Mouse (Mus musculus) liver, postnatal 0 days (tissue): ENCODE measurements at regions not wholly inside any gene's neighbourhood (a gene's known extent, or its start where the extent isn't known, plus 50 kb on each side); places are given as distances from the start of the nearest gene placed in this dataset.

ENCODE experiments used
- ATAC-seq: fragments of 200-750 bp; cut with Nextera tagmentation; 2 replicates; pipeline ENCODE4 v1.8.0; 2017; ENCODE audit warnings: mild to moderate bottlenecking, moderate library complexity
- DNase-seq: peaks from one replicate; pipeline ENCODE4 v3.0.0-alpha.2; 2016
- H3K27ac ChIP-seq: fragments of 300-500 bp; sonication (generic); 2 replicates; pipeline ENCODE4 v1.5.1; 2014; ENCODE audit warnings: antibody characterized with exemption, moderate library complexity, mild to moderate bottlenecking, low read depth
- H3K27me3 ChIP-seq: fragments of 300-500 bp; sonication (generic); 2 replicates; pipeline ENCODE4 v1.6.1; 2014; ENCODE audit warnings: low read length, control low read depth, mixed read lengths; ENCODE audit not compliant: insufficient read depth
- H3K36me3 ChIP-seq: fragments of 300-500 bp; sonication (generic); replicated peaks from 2 replicates; pipeline ENCODE4 v1.6.1; 2014; ENCODE audit warnings: mild to moderate bottlenecking, control low read depth, low read length, moderate library complexity, mixed read lengths; ENCODE audit not compliant: insufficient read depth
- H3K4me1 ChIP-seq: fragments of 300-500 bp; sonication (generic); 2 replicates; pipeline ENCODE4 v1.6.1; 2014; ENCODE audit warnings: antibody characterized with exemption, mild to moderate bottlenecking, control low read depth; ENCODE audit not compliant: insufficient read depth
- H3K4me2 ChIP-seq: fragments of 300-500 bp; sonication (generic); 2 replicates; pipeline ENCODE4 v1.6.1; 2014; ENCODE audit warnings: low read depth, mild to moderate bottlenecking, low read length, moderate library complexity, mixed read lengths
- H3K4me3 ChIP-seq: fragments of 300-500 bp; sonication (generic); 2 replicates; pipeline ENCODE4 v1.5.1; 2014; ENCODE audit warnings: low read depth, low read length
- H3K9ac ChIP-seq: fragments of 300-500 bp; sonication (generic); replicated peaks from 2 replicates; pipeline ENCODE4 v1.6.1; 2014; ENCODE audit warnings: mild to moderate bottlenecking, moderate library complexity
- H3K9me3 ChIP-seq: fragments of 300-500 bp; sonication (generic); 2 replicates; pipeline ENCODE4 v1.6.1; 2016; ENCODE audit warnings: mild to moderate bottlenecking, control low read depth, low read length, mixed read lengths
- CTCF ChIP-seq: sonication (generic); IDR thresholded peaks from 2 replicates; pipeline ENCODE4 v1.5.1; 2016; ENCODE audit warnings: antibody characterized with exemption, low read depth
- EP300 ChIP-seq: IDR thresholded peaks from 2 replicates; pipeline ENCODE4 v1.6.1; 2016; ENCODE audit warnings: antibody characterized with exemption, low read depth, mild to moderate bottlenecking
- WGBS: fragments of 180-500 bp; shearing (Covaris S2); extraction: QIAGEN DNeasy Blood & Tissue Kit; methylation state at CpG from one replicate; pipeline ENCODE4 v1.1.7; 2014; ENCODE audit not compliant: insufficient replicate concordance; 5-methylcytosine and 5-hydroxymethylcytosine counted together

DNA sequence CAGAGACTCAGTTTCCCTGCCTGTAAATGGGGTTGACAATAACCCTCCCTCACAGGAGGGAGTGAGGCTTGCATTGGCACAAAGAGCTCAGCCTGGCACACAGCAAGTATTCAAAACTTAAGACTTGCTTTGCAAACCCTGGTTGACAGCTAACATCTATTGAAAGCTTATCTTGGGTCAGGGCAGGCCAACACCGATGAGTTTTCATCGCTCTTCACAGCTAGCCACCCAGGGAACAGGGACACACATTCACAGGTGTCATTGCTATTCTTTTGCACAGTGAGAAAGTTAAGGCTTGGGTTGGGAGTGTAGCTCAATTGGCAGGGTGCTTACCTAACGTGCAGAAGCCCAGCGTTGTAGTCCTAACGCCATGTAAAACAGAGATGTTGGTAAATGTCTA lies 86.5 kb upstream of the Ptpn1 start:
- Histone ChIP-seq H3K9ac (no peak overlapping the region), H3K4me2 (no peak overlapping the region), H3K27ac (no peak overlapping the region), H3K4me3 (no peak overlapping the region), H3K9me3 (no peaks in the 10 kb centered on the region), H3K36me3 (no peaks in the 10 kb centered on the region), H3K4me1 (peaks cover 35% of the 10 kb centered on the region), H3K27me3 (no peaks in the 10 kb centered on the region)
- DNase-seq (no peak), ATAC-seq (no peak)
- 78% methylated on average over 5 of the region's 5 CpGs for WGBS
- TF ChIP-seq CTCF (no peak), EP300 (no peak)

DNA sequence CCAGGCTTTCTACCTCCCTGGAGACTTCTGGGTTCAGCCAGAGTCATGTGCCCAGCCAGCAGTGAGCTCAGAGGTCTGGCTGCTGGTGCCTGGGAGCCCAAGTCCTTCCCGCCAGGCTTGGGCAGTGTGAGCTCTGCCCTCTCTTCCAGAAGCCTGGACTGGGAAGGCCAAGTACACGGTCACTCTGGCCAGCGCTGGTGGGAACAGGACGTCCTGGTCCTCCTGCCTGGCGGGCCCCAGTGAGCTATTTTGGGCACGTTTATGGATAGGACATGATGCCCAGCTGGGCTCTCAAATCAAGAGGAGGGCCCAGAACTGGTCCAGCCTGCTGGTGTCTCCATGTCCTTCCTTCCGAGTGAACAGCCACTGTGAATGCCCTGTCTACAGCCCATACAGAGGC lies 87.3 kb upstream of the Ptpn1 start:
- peak; percentile 89 for ATAC-seq
- peak; percentile 75 for DNase-seq
- Histone ChIP-seq H3K36me3 (no peaks in the 10 kb centered on the region), H3K27me3 (no peaks in the 10 kb centered on the region), H3K4me1 (peaks cover 39% of the 10 kb centered on the region), H3K4me3 (no peak overlapping the region), H3K27ac (peak overlapping the region; percentile 77), H3K9ac (no peak overlapping the region), H3K9me3 (no peaks in the 10 kb centered on the region), H3K4me2 (no peak overlapping the region)
- TF ChIP-seq EP300 (peak; percentile 96), CTCF (no peak)
- 53% methylated on average over 7 of the region's 7 CpGs for WGBS

DNA sequence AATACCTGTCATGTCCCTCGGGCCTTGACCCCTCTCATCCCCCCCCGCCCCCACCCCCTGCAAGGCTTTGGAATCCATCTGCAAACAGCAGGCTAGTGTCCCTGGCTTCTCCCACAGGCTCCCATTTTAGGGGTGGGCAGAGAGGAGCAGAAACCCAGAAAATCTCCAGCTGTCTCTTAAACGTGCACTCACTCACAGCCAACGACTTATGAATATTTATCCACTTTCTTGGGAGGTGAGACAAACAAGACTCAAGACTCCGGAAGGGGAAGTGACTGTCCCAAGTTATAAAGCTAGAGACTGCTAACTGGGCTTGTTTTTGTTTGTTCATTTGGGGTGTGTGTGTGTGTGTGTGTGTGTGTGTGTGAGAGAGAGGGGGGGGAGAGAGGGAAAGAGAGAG lies 87.9 kb upstream of the Ptpn1 start:
- Histone ChIP-seq H3K4me2 (no peak overlapping the region), H3K4me1 (peaks cover 41% of the 10 kb centered on the region), H3K9ac (no peak overlapping the region), H3K27ac (peak overlapping the region; percentile 77), H3K4me3 (no peak overlapping the region), H3K36me3 (no peaks in the 10 kb centered on the region), H3K27me3 (no peaks in the 10 kb centered on the region), H3K9me3 (no peaks in the 10 kb centered on the region)
- no peak for DNase-seq
- TF ChIP-seq CTCF (no peak), EP300 (no peak)
- WGBS, result 46% methylated on average over 5 of the region's 5 CpGs
- ATAC-seq, result no peak

DNA sequence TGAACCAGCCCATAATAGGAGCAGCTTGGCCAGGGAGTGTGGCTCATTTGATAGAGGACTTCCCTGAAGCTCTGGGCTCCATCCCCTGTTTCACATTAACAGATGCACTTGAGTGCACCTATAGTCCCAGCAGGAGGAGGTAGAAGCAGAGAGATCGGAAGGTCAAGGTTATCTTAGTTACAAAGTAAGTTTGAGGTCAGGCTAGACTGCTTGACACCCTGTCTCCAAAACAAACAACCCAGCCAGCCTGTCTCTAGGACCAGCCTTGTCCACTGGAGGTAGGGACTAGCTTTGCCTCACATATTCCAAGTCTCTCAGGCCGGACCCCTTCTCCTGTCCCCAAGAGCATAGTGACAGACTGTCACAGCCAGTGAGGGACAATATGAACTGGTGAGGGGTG lies 88.9 kb upstream of the Ptpn1 start:
- no peaks in the 10 kb centered on the region for H3K9me3 ChIP-seq
- no peak overlapping the region for H3K4me3 ChIP-seq
- H3K36me3 ChIP-seq, result no peaks in the 10 kb centered on the region
- WGBS, result 74% methylated on average over 2 of the region's 2 CpGs
- peak; percentile 24; the same call in 1 of the 2 replicates for ATAC-seq
- peaks cover 41% of the 10 kb centered on the region for H3K4me1 ChIP-seq
- peak overlapping the region; percentile 26; the same call in 1 of the 2 replicates for H3K9ac ChIP-seq
- H3K27ac ChIP-seq, result peak overlapping the region; percentile 77
- no peaks in the 10 kb centered on the region for H3K27me3 ChIP-seq
- H3K4me2 ChIP-seq, result no peak overlapping the region
- no peak for TF ChIP-seq EP300
- TF ChIP-seq CTCF, result no peak
- DNase-seq, result no peak

DNA sequence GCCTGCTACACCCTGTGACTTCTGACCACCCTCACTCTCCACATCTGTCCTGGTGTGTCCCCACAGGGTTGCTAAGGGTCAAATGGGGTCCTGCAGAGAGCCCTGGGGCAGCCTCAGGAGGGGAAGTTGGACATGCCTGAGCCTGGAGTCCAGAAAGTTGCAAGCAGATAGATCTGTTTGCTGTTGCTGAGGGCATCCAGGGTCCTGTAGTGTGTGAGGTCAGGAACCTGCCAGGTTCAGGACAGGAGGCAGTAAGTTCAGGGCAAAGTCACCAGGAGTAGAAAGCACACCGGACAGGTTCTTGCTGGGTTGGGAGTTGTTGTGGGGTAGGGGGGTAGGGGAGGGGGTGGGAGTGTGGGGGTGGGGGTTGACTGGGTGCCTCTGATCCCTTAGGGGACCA lies 89.4 kb upstream of the Ptpn1 start:
- no peak overlapping the region for H3K4me3 ChIP-seq
- H3K9ac ChIP-seq, result peak overlapping the region; percentile 46
- TF ChIP-seq CTCF (no peak), EP300 (no peak)
- 70% methylated on average over 1 of the region's 1 CpGs for WGBS
- ATAC-seq (peak; percentile 54), DNase-seq (peak; percentile 49)
- peaks cover 40% of the 10 kb centered on the region for H3K4me1 ChIP-seq
- no peaks in the 10 kb centered on the region for H3K27me3 ChIP-seq
- H3K4me2 ChIP-seq, result no peak overlapping the region
- no peaks in the 10 kb centered on the region for H3K36me3 ChIP-seq
- peak overlapping the region; percentile 77 for H3K27ac ChIP-seq
- H3K9me3 ChIP-seq, result no peaks in the 10 kb centered on the region

DNA sequence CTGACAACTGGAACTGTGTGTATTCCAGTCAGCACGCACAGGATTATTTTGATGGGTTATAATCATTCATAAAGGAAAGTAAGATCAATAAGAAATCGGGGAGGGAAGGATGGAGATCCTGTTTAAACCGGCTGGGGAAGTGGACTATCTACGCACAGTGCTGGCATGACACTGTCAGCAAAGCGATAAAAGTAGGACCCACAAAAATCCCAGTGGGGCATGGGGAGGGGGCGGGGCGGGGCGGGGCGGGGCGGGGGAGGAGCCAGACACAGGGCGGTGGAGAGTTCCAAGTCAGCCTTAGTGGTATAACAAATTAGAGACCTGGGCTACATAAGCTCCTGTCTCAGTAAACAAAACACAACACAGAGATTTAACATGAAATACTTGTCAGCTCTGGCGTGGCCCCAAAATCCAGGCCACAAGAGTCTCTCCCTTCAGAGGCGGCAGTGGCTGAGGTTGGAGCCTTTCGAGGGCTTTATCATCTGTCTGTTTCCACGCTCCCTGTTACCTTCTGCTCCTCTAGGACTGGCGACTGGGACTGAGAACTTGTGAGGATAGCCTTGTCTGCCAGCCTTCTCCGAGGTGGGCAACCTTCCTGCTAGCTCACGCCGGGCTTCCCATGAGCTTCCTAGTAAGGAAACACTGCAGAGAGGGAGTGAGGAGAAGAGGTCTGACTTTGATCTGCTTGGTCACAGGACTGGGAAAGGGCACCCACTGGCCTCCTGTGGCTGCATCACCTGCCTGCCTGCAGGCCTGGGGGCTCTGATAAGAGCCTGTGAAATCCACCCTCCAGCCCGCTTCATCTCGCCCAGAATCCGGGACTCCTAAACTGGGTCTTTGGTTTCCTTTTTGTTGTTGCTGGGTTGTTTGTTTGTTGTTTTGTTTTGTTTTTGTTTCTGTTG lies 90.3 kb upstream of the Ptpn1 start:
- TF ChIP-seq CTCF (no peak), EP300 (no peak)
- Histone ChIP-seq H3K27ac (peak overlapping the region; percentile 77), H3K9ac (peak overlapping the region; percentile 46), H3K4me1 (peaks cover 34% of the 10 kb centered on the region), H3K4me3 (no peak overlapping the region), H3K9me3 (no peaks in the 10 kb centered on the region), H3K4me2 (no peak overlapping the region), H3K36me3 (no peaks in the 10 kb centered on the region), H3K27me3 (no peaks in the 10 kb centered on the region)
- WGBS, result 34% methylated on average over 21 of the region's 22 CpGs
- no peak for ATAC-seq
- DNase-seq, result no peak
